Mouse (Mus musculus) CH12F3 (cell line): Measurements from ENCODE around the gene Gcn1l1.
"Not testable (repeated sequence)": the region's sequence is repeated elsewhere in the genome, so short reads cannot be mapped to it uniquely, and the experiment has no call there.

Source experiments
- in situ Hi-C: fragments of 300-500 bp; cut with MboI; formaldehyde crosslinking; loops from 2 replicates; pipeline ENCODE4 v1.14.3; 2020; ENCODE audit warnings: low sequenced_read_pairs

The Gcn1l1 gene

DNA sequence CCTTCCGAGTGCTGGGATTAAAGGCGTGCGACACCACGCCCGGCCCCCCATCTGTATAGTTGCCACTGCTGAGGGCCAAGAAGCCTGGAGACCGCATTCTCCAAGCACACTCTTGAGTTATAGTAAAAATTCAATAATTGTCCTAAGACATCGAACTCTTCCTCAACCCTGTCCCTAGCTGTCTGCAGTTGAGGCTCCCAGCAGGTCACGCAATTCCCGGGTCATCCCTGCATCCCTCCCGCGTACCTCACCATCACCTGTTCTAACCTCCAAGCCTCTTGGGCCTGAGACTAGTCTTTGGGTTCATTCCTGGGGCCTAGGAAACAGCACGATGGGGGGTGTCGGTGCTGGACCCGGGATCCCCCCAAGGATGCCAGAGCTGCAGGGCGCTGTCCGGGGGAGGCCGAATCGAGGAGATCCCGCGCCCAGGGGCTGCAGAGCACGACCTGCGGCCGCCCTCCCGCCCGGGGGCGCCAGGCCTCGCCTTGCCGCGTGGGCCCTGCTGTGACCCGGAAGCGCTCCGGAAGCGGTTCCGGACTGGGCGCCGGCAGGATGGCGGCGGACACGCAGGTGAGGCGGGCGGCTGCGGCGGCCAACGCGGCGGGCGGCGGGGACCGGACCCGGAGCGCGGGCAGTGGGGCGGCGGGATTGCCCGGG, at the start of gene Gcn1l1:
Gene Gcn1l1, plus strand, starts transcription at position 518 of the 657 bp plus-strand sequence.
- in situ Hi-C loops: no loop called here

DNA sequence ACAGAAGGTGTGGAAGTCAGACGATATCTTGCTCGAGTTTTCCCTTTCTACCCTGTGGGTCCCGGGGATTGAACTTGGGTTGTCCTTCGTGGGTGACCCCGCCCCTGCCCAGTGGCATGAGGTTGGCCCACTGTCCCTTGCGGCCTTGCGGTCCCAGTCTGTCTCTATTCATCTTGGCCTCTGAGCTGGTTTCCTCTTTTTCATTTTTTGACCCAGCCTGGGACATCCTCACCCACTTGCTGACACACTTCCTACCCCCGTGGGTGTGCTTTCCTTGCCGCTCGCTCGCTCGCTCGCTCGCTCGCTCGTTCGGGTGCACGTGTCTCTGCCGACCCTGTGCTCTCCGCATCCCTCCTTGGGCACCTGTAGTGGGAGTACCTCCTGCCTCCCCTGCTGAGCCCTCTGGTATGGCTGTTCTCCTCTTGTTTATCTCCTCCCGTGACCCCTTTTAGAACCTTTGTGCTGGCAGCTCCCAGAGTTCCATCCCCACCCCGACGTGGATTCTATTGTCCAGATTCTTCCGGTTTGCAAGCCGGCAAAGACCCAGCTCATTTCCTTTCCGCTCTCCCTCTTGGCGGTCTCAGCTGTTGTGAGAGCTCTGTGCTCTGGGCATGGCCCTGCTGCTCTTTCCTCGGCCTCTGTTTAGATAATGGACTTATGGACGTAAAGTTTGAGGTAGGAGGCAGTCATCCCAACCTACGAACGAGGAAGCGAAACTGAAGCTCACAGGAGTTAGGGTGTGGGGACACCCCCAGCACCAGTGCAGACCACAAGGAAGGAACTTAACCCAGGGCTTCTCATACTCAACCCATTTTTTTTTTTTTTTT, 48.8 kb upstream of the Gcn1l1 start:
- in situ Hi-C loops: no loop called here

DNA sequence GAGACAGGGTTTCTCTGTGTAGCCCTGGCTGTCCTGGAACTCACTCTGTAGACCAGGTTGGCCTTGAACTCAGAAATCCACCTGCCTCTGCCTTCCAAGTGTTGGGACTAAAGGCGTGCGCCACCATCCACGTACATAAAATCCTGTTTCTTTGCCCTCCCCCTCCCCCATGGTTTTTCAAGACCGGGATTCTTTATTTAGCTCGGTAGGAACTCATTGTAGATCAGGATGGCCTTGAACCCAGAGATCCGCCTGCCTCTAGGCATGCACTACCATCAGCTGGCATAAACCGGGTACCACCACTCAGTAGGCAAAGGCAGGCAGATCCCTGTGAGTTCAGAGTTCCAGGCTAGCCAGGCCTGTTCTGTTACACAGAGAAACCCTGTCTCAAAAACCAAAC, 48.1 kb upstream of the Gcn1l1 start:
- in situ Hi-C loops: no loop called here

DNA sequence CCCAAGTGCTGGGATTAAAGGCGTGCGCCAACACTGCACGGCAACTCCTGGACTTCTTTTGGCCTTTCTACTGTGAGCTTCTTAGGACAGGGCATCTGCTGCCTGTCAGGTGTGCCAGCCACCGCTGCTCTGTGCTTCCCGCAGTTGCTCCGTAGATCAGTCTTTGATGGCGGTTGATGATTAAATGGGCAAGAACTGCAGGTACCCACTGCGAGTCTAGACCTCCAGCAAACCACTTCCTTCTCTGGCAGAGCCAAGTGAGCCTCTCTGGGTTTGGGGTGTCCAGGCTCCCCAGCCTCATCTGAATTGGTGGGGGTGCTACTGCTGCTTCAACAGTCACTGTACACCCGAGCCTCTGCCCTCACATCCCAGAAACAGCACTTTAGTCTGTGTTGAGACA, 47.6 kb upstream of the Gcn1l1 start:
- in situ Hi-C loops: no loop called here

DNA sequence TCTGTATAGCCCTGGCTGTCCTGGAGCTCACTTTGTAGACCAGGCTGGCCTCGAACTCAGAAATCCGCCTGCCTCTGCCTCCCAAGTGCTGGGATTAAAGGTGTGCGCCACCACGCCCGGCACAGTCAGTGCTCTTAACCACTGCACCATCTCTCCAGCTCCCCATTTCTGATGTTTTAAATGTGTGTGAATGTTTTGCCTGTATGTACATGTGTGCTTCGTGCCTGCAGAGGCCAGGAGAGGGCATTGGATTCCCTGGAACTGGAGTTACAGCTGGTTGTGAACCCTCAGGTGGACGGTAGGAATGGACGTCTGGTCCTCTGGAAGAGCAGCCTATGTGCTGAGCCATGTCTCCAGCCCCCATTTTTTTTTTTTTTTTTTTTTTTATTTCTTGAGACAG, 46.8 kb upstream of the Gcn1l1 start:
- in situ Hi-C loops: not testable (repeated sequence)

DNA sequence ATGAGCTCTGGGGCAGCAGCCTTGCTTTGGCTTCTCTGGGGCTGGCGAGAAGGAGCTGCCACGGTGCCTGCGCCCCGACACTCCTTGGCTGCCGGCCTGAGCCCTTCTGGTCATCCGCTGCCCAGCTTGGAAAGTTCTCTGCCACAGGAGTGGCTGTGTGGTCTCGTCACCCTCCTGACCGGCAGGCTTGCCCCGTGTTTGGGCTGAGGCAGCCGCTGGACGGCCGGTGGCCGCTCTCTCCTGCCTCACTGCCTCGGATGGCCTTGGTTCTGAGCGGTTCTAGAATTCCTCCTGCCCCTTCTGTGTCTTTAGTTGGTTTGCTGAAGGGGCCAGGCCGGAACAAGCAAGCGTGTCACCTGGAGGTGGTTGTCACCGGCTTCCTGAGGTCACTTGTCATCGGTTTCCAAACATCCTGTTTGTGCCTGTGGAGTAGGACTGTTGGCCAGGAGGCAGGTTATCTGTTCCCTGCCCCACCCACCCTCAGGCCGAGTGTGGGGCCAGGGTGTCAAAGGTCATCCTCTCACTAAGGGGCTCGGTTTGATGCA, 44.7 kb upstream of the Gcn1l1 start:
- in situ Hi-C loops: no loop called here

DNA sequence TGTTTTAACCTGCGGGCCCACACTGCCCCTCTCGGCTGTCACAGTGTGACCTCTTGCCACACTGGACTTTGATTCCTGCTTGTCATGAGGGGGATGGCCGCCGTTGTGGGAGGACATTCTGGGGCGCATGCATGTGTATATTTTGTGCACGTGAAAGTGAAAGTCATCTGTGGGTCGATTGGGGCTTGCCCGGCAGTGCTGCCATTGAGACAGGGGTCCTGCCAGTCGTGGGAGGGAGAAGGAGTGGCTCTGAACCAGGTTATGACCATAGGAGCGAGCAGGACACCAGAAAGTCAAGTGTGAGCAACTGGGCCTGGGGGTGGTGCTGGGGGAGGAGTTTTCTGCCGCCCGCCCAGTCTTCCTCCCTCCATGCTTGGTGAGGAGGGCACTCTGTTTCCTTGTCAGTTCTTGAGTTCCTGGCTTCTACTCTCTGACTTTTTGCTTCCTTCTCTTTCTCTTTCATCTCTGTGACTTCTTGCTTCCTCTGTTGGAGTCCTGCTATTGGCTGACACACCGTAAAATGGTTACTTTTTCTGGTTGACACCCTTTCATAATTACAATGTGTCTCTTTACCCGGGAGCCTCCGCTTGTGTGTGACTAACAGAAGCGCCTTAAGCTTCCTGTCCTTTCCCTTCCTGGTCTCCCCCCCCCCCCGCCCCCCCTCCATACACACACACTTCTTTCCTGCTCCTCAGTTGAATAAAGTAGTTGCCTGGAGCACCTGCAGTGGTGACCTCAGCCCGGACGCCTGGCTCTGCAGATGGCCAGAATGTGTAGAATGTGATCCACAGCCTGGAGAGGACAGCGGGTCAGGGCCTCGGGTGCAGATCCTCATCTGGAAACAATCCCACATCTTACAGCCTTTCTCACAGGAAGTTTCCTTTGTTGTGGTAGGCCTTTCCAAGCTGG, 43.2 kb upstream of the Gcn1l1 start:
- in situ Hi-C loops: no loop called here

DNA sequence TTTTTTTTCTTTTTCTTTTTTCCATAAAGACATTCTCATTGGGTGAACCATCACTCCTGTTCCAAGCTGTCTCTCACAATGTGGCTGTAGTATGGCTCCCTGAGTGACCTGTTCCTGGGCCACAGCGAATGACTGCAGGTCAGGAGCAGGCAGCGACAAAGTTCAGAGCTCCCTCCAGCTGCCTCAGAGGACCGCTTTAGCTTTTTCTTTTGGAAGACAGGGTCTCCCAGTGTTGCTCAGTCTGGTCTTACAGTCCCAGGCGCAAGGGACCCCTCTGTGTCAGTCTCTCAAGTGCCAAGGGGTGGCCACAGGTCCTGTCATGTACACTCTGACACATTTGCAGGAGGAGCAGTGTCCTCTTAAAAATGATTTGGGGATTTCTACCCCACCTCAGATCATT, 42.5 kb upstream of the Gcn1l1 start:
- in situ Hi-C loops: no loop called here

DNA sequence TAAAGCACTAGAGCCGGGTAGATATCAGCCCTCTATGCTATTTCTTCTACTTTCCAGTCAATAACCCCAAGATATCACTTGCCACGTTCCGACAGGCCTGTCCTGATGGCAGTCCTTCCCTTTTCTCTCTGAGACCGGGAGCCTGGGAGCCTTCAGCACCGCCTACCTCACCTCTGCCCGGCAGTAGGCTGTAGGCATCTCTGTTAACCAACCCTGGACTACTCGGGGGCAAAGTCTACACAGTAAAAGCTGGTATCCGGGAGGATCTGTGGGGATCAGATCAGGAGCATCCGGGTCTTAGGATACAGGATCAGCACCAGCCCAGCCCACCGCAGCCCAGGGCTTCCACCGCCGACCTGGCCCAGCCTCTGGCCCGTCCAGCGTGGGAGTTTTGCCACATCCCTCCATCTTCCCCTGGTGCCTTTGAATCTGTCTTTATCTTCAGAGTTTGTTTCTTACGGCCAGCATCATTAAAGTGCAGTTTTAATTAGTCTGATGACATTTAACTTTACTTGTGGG, 42.0 kb upstream of the Gcn1l1 start:
- in situ Hi-C loops: no loop called here

DNA sequence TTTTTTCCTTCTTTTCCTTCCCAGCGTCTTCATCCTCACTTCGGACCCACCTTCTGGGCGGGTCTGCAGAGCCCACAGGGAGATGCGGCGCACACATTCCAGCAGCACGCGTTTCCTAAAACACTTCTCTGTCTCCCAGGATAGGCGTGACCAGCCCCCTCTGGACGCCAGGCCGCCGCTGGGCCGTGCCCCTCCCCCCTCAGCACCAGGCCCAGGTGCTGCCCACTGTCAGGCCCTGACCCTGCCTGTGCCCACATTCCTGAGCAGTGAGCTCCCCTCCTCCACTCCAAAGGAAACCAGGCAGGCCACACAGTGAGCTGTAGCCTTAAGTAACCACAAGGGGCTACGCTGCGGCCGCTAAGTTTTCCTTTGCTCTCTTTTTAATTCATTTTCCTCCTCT, 41.1 kb upstream of the Gcn1l1 start:
- in situ Hi-C loops: no loop called here

DNA sequence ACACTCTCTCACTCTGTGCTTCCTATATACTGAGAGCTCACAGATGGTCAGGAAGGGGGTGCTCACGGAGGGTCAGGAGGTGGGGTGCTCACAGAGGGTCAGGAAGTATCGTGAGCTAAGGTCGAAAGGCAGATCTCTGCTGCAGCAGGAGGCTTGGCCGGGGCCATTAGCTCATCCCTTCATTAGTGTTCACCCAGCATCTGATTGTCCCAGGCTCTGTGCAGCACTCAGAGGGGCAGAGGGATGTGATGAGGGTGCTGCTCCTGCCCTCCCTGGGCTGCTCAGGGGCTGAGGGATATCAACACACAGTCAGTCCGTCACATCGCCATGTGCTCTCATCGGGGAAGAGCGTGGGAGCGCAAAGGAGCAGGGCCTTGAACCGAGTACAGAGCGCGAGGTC, 40.6 kb upstream of the Gcn1l1 start:
- in situ Hi-C loops: no loop called here

DNA sequence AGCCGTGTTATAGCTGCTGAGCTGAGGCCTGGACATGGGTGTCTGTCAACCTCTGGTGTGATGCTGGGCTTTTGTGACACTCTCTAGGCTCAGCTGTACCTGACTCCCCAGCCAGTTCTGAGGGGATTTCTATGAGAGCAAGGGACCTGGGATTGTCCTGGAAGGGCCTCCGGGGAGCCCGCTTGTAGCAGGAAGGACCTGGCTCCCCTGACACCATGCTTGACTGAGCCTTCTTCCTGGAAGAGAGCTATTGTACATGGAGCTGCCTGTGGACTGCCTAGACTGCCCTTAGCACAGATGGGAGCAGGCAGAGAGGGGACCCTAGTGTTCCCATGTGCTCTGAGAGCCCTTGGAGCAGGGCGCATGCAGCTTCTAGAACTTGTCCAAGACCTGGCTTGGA, 39.6 kb upstream of the Gcn1l1 start:
- in situ Hi-C loops: no loop called here

DNA sequence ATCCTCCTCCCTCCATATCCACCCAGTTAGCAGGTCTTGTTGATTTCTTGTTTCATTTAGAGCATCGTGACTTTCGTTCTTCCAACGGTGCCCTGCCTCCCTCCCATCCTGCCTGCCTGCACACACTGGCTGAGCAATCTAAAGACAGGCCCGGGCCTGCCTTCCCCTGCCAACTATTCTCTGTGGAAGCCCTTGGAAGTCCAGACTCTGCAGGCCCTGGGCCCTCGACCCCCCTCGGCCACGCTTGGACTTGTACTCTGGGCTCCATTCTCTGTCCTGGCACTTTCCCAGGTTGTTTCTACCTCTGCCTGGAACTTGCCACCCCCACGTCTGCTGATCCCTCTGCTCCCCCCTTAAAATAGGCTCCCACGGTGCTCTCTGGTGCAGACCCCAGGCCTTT, 39.1 kb upstream of the Gcn1l1 start:
- in situ Hi-C loops: no loop called here

DNA sequence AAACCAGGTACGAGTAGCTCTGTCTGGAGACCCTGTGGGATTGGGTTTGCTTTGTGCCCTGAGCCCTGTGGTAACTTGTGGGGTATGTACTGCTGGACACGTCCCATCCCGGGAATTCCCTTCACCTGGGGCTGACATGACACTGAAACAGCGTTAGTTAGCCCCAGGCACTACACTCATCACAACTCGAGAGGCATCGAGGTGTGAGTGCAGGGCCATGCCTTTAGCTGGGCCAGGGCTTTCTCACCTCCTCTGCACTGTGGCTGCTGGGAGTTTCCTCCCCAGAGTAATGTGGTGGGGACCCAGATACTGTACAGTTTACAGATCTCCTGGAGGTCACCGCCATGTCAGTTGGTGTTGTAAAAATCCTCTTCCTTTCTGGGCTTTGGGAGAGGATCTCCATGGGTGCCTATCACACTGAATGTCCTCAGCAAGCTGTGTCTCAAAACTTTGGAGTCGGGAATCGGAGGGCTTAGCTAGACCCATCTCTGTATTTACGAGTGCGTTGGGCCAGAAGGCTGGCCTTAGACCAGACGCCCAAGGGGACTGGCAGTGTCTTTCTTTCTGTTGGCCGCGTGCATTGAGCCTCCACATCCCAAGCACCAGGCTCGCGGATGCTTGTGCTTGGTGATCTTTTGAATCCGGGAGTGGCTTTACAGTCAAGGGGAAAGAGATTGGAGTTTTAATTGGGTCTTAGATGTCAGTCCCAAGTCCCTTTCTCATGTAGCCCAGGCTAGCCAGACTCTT, 38.4 kb upstream of the Gcn1l1 start:
- in situ Hi-C loops: no loop called here

DNA sequence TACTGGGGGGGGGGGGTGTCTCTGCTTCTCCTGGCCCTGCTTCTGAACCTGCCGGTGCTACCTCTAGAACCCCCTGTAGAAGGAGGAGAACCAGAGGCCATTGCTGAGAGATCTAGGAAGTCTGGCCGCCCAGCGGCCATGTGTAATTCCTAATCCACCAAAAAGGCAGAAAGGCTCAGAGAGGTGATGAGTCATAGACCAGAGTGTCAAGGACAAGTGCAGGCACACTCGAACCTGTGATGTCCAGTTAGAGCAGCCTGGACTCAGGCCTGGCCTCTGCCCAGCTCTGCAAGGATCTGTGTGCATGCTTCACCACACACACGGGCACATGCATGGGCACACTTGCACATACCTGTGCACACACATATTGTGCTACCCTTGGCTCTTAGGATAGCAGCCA, 36.9 kb upstream of the Gcn1l1 start:
- in situ Hi-C loops: no loop called here

DNA sequence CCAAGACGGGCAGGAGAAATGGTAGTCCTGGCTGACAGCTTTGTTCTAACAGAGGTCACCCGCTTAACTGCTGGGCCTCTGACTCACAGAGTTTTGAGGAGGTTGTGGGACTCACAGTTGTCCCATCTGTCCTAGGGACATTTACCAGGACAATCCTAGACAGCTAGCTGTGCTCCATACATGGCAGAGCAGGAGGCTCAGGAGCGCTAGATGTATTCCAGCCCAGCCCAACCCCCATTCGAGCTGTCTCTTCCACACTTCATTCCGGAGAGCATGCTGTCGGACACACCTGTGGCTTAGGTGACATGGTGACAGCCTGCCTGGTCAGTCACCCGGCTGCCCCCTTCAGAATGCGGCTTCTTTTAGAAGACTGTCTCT, 35.7 kb upstream of the Gcn1l1 start:
- in situ Hi-C loops: no loop called here

DNA sequence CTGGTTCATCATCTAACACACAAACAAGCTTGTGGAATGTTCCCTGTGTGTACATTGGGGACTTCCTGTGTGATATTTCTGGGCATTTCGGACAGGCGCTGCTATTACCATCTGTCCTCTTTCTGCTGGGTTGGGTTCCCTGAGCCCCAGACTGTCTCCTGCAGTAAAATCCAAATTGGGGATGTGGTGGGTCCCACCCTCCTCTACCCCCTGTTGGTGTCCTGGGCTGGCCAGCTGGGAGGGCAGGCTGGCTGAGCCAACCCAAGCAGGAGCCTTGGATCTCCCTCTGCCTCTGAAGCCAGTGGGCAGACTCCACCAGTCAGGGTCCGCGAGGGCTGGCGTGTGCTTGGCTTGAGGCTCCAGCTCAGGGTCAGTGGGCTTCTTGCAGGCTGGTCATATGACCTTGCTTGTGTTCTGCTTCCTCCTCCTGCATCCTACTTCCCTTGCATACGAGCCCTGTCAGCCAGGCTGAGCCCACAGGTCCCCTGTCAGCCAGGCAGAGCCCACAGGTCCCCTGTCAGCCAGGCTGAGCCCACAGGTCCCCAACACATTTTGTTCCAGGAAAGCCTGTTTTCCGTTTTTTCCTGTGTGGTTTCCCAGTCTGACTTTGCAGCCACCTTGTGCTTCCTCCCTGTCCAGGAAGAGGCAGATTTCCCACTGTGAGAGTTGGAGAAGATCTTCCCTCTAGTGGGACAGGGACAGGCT, 35.2 kb upstream of the Gcn1l1 start:
- in situ Hi-C loops: no loop called here

DNA sequence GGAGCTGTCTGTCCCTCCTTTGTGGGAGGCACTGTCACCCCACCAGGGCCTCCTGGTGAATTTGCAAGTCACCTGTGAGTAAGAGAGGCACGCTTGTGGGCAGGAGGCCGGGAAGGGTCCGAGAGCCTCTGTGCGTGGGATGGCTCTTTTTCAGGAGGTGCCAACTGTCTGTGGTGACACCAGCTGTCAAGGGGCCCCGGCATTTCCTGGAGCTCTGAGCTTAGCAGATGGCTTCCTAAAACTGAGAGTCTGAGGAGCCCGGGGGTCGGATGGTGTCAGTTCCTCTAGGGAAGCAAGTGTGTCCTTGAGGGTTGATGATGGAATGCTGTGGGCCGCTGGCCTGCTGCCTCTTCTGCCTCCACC, 34.6 kb upstream of the Gcn1l1 start:
- in situ Hi-C loops: no loop called here

DNA sequence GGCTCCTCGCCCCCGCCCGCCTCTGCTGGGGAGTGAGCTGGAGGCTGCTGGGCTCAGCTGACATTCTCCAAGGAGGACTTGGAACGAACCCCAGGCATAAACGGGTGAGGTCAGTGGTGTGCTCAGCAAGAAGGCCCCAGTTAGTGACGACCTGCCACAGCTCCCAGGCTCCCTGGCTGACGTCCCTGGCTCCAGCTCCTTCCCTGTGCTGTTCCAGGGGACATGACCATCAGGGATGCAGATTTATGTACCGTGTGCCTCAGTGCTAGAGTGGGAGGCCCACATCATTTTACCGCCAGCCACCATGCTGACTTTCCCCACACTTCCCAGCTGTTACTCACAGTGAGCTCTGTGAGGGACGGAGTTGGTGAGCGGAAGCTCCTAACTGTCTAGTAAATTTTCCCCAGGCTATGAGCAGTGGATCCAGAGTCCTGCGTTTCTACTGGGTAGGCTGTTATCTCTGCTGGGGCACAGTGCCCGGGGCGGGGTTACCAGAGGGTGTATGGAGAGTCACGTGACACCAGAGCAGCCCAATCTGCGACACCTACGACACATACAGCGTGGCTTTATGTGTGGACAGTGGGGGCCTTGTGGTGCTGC, 33.3 kb upstream of the Gcn1l1 start:
- in situ Hi-C loops: no loop called here
